Mouse (Mus musculus) layer of hippocampus, adult 2 months (tissue): ENCODE results near the gene Pnkd. TPM values are rescaled to one million over a fixed set of nuclear protein-coding genes. Genes with fewer than 3 reads are reported as not detected.
A peak's percentile ranks its signal among the peaks of the same experiment; 100 is the strongest.

Experiments
- DNase-seq, 2 experiments: peaks; one replicate each; pipeline ENCODE4 v3.0.0; 2022; ENCODE audit warnings: low spot score in 2 of 2
- H3K27ac ChIP-seq: fragments of 200-600 bp; 2 replicates; pipeline ENCODE4 v1.8.1; 2022
- H3K4me3 ChIP-seq: fragments of 200-600 bp; 2 replicates; pipeline ENCODE4 v1.8.1; 2022; ENCODE audit warnings: mild to moderate bottlenecking
- CTCF ChIP-seq: fragments of 200-600 bp; conservative IDR thresholded peaks from 2 replicates; pipeline ENCODE4 v1.8.1; 2022; ENCODE audit warnings: antibody characterized with exemption, mild to moderate bottlenecking, moderate library complexity
- total RNA-seq, 2 experiments: library from RNA; stranded (reverse); gene quantifications; 2 replicates each; pipeline ENCODE4 v1.2.3; 2021

Pnkd gene
- total RNA-seq, 2 experiments from 2014 or later, result 171 to 185 TPM

- no peak for TF ChIP-seq CTCF
- H3K4me3 ChIP-seq, result no peak overlapping the region
- peak overlapping the region; percentile 74 for H3K27ac ChIP-seq
- no peak for DNase-seq
Measured at GRCm38 (mm10) chr1:74294090-74294643, 9.4 kb downstream of the Pnkd start.

- DNase-seq, result no peak
- peak overlapping the region; percentile 28; the same call in 1 of the 2 replicates for H3K4me3 ChIP-seq
- TF ChIP-seq CTCF, result no peak
- H3K27ac ChIP-seq, result peak overlapping the region; percentile 95
Measured at GRCm38 (mm10) chr1:74294733-74295455, 10.2 kb downstream of the Pnkd start.

- TF ChIP-seq CTCF, result no peak
- Histone ChIP-seq H3K27ac (peak overlapping the region; percentile 95), H3K4me3 (peak overlapping the region; percentile 28)
- DNase-seq, result peak; percentile 79 to 93
Measured at GRCm38 (mm10) chr1:74295456-74296171, 10.9 kb downstream of the Pnkd start.

GRCm38 (mm10) chr1:74296477-74296876 lies 11.7 kb downstream of the Pnkd start:
- Histone ChIP-seq H3K4me3 (peak overlapping the region; percentile 28; the same call in 1 of the 2 replicates), H3K27ac (peak overlapping the region; percentile 95)
- DNase-seq, result no peak
- no peak for TF ChIP-seq CTCF

DNA sequence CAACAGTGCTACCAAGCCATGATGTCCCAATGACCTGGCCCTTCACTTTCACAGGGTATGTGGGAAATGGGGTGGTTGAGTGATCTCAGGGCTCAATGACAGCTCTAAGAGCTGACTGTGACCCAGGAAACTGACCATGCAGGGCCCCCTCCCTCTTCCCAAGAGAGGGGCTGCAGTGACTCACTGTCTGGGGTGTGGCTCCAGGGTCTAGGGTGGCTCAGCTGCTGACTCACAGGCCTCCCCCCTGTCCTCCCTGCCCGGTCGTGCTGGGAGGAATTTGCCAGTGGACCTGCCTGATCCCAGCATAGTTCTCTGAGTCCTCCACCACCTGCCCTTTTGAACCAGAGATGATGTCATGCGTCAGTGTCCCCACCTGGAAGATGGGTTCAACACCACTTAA lies 12.5 kb downstream of the Pnkd start:
- peak overlapping the region; percentile 95 for H3K27ac ChIP-seq
- no peak for TF ChIP-seq CTCF
- H3K4me3 ChIP-seq, result no peak overlapping the region
- DNase-seq, result no peak

DNA sequence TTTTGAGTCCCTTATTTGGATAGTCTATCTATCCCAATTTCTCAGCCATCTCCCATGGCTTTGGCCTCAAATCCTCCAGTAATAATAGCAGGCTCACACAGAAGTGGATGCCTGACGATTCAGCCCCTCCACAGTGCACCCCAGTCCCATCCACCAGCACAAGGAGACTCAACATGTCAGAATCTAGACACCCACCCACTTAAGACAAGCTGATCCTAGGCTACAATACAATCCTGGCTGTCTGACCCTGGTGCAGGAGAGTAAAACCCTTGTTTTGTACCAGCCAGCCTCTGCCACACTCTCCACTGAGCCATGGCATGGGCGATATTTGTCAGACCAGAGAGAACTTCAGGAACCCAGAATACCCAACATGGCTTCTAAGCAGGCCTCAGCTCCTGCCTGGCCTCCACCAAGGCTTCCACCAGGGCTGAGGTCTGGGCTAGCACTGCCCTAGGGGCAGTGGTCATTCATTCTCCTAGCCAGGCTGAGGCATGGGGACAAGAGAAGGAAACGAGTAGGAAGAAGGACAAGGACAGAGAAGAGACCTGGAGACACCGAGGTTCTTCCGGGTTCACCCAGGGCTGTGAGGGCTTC lies 13.5 kb downstream of the Pnkd start:
- H3K4me3 ChIP-seq, result no peak overlapping the region
- H3K27ac ChIP-seq, result peak overlapping the region; percentile 95
- no peak for DNase-seq
- TF ChIP-seq CTCF, result no peak

- Histone ChIP-seq H3K4me3 (no peak overlapping the region), H3K27ac (peak overlapping the region; percentile 95)
- no peak for TF ChIP-seq CTCF
- no peak for DNase-seq
Measured at GRCm38 (mm10) chr1:74298996-74299395, 14.3 kb downstream of the Pnkd start.

DNA sequence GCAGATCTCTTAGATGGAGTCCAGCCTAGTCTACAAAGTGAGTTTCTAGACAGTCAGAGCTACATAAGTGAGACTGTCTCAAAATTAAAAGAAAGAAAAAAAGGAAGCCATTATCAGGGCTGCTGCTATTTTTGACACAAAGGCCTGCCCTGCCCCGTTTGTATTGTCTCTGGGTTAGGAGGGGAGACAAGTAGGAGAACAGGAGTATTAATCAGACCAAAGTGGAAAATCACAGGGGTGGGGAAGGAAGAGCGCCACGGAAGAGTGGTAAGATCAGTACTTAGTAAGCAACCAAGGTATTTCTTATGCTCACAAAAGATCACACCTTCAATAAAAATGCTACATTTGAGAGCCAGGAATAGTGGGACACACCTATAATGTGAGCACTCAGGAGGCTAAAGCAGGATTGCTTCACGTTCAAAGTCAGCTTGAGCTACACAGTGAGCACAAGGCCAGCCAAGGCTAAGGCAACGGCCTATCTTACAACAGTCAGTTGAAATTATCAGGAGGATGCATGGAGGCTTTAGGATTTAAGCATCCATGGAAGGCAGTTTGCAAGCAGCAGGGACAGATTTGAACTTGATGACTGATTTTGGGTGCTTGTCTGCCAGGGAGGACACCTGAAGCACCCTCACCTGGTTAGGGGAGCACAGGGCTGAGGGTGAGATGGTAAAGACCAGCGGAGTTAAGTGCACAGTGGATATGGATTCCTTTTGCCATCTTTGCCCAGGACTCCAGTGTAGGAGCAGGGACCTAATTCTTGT lies 15.8 kb downstream of the Pnkd start:
- Histone ChIP-seq H3K4me3 (no peak overlapping the region), H3K27ac (peak overlapping the region; percentile 69; the same call in 1 of the 2 replicates)
- no peak for TF ChIP-seq CTCF
- no peak for DNase-seq

- TF ChIP-seq CTCF, result no peak
- no peak for DNase-seq
Measured at GRCm38 (mm10) chr1:74302229-74302628, 17.5 kb downstream of the Pnkd start.

GRCm38 (mm10) chr1:74302835-74303234 lies 18.1 kb downstream of the Pnkd start:
- no peak for DNase-seq
- Histone ChIP-seq H3K27ac (peak overlapping the region; percentile 65), H3K4me3 (peak overlapping the region; percentile 65)
- TF ChIP-seq CTCF, result no peak

More at GRCm38 (mm10) chr1:74302229-74302628, 17.5 kb downstream of the Pnkd start:
- Histone ChIP-seq H3K27ac (peak overlapping the region; percentile 65), H3K4me3 (peak overlapping the region; percentile 65; the same call in 1 of the 2 replicates)

- peak; percentile 36; the same call in 1 of the 2 replicates for TF ChIP-seq CTCF
- Histone ChIP-seq H3K27ac (peak overlapping the region; percentile 91), H3K4me3 (peak overlapping the region; percentile 65)
- peak in 1 of 2 experiments; percentile 56 for DNase-seq
Measured at GRCm38 (mm10) chr1:74303509-74304338, 19.0 kb downstream of the Pnkd start.
